Mouse (Mus musculus): ENCODE data around the gene Kank3.
"Not testable (repeated sequence)": the region's sequence is repeated elsewhere in the genome, so short reads cannot be mapped to it uniquely, and the experiment has no call there.

GRCm38 (mm10) chr17:33823171-33823570 is 12.9 kb downstream of the Kank3 start:
- not testable (repeated sequence) for TF ChIP-seq POLR2A (IDR thresholded peaks at IDR 0.05; ENCODE audit: borderline replicate concordance, extremely low read depth, low read depth, low read length); CTCF (IDR thresholded peaks at IDR 0.05; ENCODE audit: insufficient read depth, low read length)
